In genomic region chr6:117861848-117862247, GRCm38 (mm10) we compare ENCODE assay signal across 8 mouse cellular contexts. TPM values are rescaled to one million over a fixed set of nuclear protein-coding genes. Genes with fewer than 3 reads are reported as not detected.
DNase-seq lines count a peak whose midpoint lies in the region; ATAC-seq and TF ChIP-seq lines count a peak whose summit lies in the region.

Gene Zfp239 (plus strand): TSS chr6:117862100.

- no peak for TF ChIP-seq POLR2A in testis, adult 2 months (IDR thresholded peaks at IDR 0.05; ENCODE audit: control insufficient read depth, low read depth, low read length)

- H3K9me3 ChIP-seq in midbrain, embryonic 16.5 days (replicated peaks; ENCODE audit: control insufficient read depth, low read length, poor library complexity, severe bottlenecking) = no peaks in the 10 kb centered on the region

- 66% methylated on average over 6 of the region's 6 CpGs for WGBS in midbrain, embryonic 16.5 days

- no peak for TF ChIP-seq CTCF in testis, adult 2 months (IDR thresholded peaks at IDR 0.05; ENCODE audit: control insufficient read depth, insufficient read depth, insufficient replicate concordance, low read depth, low read length)

- peak within 1 kb of the TSS; percentile 79 for H3K4me3 ChIP-seq in testis, adult 2 months (ENCODE audit: control insufficient read depth, low read depth, low read length)
- H3K4me3 ChIP-seq in midbrain, embryonic 16.5 days (ENCODE audit: low read depth, low read length) = peak within 1 kb of the TSS; percentile 86

- ATAC-seq in midbrain, embryonic 16.5 days = no peak

- peaks cover 10% of the 10 kb centered on the region for H3K4me1 ChIP-seq in testis, adult 2 months (ENCODE audit: control insufficient read depth, insufficient read depth, low read length)
- peaks cover 8% of the 10 kb centered on the region for H3K4me1 ChIP-seq in midbrain, embryonic 16.5 days (ENCODE audit: control insufficient read depth, insufficient read depth, low read length)

- H3K27ac ChIP-seq in testis, adult 2 months (ENCODE audit: control insufficient read depth, insufficient read depth, low read depth, low read length) = no peak within 1 kb of the TSS
- H3K27ac ChIP-seq in midbrain, embryonic 16.5 days (ENCODE audit: low read length) = peak within 1 kb of the TSS; percentile 50; the same call in 1 of the 2 replicates

- peak within 1 kb of the TSS; percentile 81 for H3K4me2 ChIP-seq in midbrain, embryonic 16.5 days (ENCODE audit: low read length)

- H3K36me3 ChIP-seq in testis, adult 2 months (ENCODE audit: control insufficient read depth, insufficient read depth, low read length) = no peaks in the 10 kb centered on the region
- H3K36me3 ChIP-seq in midbrain, embryonic 16.5 days (ENCODE audit: control insufficient read depth, insufficient read depth, low read length) = no peaks in the 10 kb centered on the region

- peak; percentile 20 for DNase-seq in adrenal gland, postnatal 25 days
- no peak for DNase-seq in adrenal gland, adult 18-20 months (ENCODE audit: low spot score in 2 of 2)
- DNase-seq in testis, postnatal 10 days (ENCODE audit: low spot score) = no peak
- no peak for DNase-seq in layer of hippocampus, postnatal 14 days (ENCODE audit: low spot score in 2 of 2)
- DNase-seq in right cerebral cortex, adult 2 months (ENCODE audit: low spot score in 2 of 2) = no peak
- no peak for DNase-seq in urinary bladder, postnatal 25 days (ENCODE audit: low spot score)

- no peaks in the 10 kb centered on the region for H3K27me3 ChIP-seq in testis, adult 2 months (ENCODE audit: control insufficient read depth, insufficient read depth, low read length)
- H3K27me3 ChIP-seq in midbrain, embryonic 16.5 days (ENCODE audit: control insufficient read depth, insufficient read depth, low read depth, low read length) = no peaks in the 10 kb centered on the region

- H3K9ac ChIP-seq in midbrain, embryonic 16.5 days (ENCODE audit: low read depth, low read length) = peak within 1 kb of the TSS; percentile 86

RNA-seq across cellular contexts. Expression of gene Zfp239, which starts in this region (rescaled TPM):
- 3.0 and 4.3 TPM in 2 replicates for total RNA-seq in adrenal gland, postnatal 25 days (2021)
- 1 to 10 TPM; 2.6 to 3.0 TPM for total RNA-seq in adrenal gland, adult 18-20 months (2021)
- 4.6 TPM in 2 replicates for polyA plus RNA-seq in testis, adult 2 months (2012; rRNA removed)
- 10 to 100 TPM; 31.1 to 36.0 TPM for total RNA-seq in layer of hippocampus, postnatal 14 days (2021)
- 16.8 and 17.9 TPM in 2 replicates for polyA plus RNA-seq in midbrain, embryonic 16.5 days (2015; fragmentation: Nextera tagmentation; extraction: Ambion mirVana)
